14 mouse cellular contexts compared by ENCODE assay signal in genomic region chr2:24770861-24771260, GRCm38 (mm10). TPM values are rescaled to one million over a fixed set of nuclear protein-coding genes. Genes with fewer than 3 reads are reported as not detected.
"Had no signal": no experiment of that assay in that cellular context is flagged by ENCODE, and none has a peak within 500 bp of the region (broad histone marks: within the 10 kb centered on the region; RNA-seq: fewer than 3 reads in every experiment).

No protein-coding gene starts in this region.

- H3K36me3 ChIP-seq: intestine, embryonic 15.5 days; liver, embryonic 13.5 days had no signal

- DNase-seq: kidney, adult 11 months; kidney, postnatal 25 days; liver, embryonic 13.5 days; lung, adult 2 months; lung, postnatal 14 days; lung, postnatal 4 days; midbrain, embryonic 14.5 days; thymus, adult 18-20 months; thymus, postnatal 36 days had no signal

- H3K4me2 ChIP-seq: intestine, embryonic 15.5 days; liver, embryonic 13.5 days; midbrain, embryonic 11.5 days had no signal

- H3K4me3 ChIP-seq: intestine, embryonic 15.5 days; liver, embryonic 13.5 days had no signal

- H3K27me3 ChIP-seq: intestine, embryonic 15.5 days had no signal

- H3K9ac ChIP-seq: intestine, embryonic 15.5 days; liver, embryonic 13.5 days had no signal

- H3K4me1 ChIP-seq: intestine, embryonic 15.5 days; liver, embryonic 13.5 days had no signal

- ATAC-seq: intestine, embryonic 15.5 days had no signal

- H3K27ac ChIP-seq: intestine, embryonic 15.5 days; kidney, postnatal 0 days; liver, embryonic 13.5 days had no signal

- H3K9me3 ChIP-seq: intestine, embryonic 15.5 days; liver, embryonic 13.5 days had no signal

RNA-seq across cellular contexts. Expression of gene Cacna1b, which starts 7.9 kb away (rescaled TPM):
- total RNA-seq: liver, adult 2 months; megakaryocyte-erythroid progenitor cell, adult 5-6 weeks had no signal
- polyA plus RNA-seq: liver, adult 2 months had no signal
